Mouse (Mus musculus): ENCODE results near the gene Zyg11a.
A peak's percentile ranks its signal among the peaks of the same experiment; 100 is the strongest.
"Not testable (repeated sequence)": the region's sequence is repeated elsewhere in the genome, so short reads cannot be mapped to it uniquely, and the experiment has no call there.

Gene Zyg11a

DNA sequence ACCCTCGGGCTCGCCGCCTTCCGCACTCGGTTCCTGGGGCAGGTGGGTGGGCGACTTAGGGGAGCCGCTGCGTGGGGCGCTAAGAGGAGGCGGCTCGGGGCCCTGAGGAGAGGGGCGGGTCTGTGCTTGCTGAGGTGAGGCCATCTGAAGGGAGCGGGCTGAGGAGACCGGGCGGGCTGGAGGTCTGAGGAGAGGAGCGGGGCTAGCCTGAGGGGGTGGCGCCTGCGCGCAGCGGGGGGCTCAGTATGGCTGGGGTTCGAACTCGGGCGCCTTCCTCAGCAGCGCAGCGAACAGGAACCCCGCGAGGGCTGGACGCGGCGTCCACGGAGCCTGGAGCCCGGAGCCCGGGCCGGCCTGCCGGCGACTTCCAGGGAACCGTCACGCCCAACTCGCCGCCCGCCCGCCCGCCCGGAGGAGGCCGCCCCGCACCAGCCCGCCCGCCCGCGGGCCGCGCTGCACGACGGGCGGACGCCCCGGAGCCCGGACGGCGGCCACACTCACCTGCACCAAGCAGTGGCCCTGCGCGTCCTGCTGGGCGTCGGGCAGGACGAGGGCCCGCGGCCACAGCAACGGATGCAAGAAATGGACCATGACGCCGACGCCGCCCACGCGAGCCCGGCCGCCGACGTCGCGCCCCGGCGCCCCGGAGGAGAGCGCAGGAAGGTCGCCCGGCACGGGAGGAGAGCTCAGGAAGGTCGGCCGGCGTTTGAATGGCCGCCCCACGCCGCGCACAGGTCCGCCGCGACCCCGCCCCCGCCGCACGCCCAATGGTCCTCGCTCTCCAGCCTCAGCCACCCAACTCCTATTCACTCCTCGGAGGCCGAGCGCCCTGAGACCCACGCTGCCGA lies at the start of gene Zyg11a:
Gene Zyg11a (minus strand): TSS at position 717 of the 848 bp plus-strand sequence.
- DNase-seq (ENCODE audit: low read depth, low spot score), result no peak

DNA sequence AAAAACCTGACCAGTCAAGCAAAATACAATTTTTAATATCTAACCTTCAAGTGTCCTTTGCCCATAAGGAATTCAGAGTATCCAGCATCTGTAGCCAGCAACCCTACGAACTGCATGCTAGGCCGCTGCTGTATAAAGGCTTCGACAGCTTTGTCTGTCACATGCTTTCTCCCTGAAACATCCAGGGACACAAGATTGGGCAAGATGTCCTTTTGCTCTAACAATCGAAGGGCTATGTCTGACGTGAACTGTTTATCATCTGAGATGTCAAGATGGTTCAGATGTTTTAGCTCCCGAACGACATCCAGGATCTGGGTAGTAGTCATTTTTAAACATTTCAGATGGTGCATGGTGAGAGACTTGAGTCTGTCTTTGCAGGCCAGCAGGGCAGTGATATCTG lies 47.9 kb upstream of the Zyg11a start:
- DNase-seq (ENCODE audit: low read depth, low spot score), result no peak

DNA sequence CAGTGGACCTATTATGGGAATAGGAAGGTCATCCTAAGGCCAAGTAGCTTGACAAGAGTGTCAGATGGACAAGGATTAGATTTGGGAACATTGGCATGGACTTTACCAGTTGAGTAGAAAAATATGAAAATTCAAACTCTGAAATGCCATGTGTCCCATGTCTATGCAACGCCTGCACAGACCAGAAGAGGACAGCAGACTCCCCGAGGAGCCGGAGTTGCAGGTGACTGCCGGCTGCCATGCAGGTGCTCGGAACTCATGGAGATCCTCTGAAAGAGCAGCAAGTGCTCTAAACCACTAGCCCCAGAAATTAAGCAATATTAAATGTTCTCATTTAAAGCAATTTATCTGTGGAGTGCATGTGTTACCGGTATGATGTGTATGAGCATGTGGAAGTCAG lies 35.5 kb upstream of the Zyg11a start:
- DNase-seq (ENCODE audit: low read depth, low spot score), result peak; percentile 12

DNA sequence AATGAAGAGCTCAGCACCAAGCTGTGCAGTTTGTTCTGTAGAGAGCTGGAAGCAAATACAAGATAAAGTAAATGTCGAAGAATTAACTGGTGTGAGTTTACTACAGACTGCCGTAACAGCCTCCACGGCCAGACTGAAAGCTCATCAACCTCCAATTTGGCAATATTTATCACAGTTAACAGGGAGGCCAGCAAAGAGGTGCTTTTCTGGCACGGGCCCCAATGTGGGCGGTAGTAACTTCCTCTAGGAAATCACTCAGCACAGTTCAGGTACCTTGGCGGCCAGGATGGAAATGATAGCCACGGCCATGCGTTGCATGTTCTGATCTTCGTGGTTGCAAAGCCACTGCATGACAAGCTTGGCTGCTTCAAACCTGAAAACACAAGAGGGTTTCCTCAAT lies 32.7 kb upstream of the Zyg11a start:
- no peak for DNase-seq (ENCODE audit: low read depth, low spot score)

DNA sequence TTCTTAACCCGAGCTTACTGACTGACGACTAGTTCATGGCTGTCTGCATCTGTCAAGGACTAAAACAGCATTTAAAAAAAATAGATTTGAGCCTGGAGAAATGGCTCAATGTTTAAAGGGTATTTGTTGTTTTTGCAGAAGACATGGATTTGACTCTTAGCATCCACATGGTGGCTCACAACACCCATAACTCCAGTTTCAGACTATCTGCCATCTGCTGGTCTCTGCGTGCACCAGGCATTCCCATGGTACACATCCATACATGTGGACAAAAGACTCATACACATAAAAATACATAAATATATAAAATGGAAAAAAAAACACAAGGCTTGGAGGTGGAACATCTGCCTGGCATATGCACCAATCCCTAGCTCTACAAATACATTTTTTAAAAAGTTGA lies 31.5 kb upstream of the Zyg11a start:
- no peak for DNase-seq (ENCODE audit: low read depth, low spot score)

DNA sequence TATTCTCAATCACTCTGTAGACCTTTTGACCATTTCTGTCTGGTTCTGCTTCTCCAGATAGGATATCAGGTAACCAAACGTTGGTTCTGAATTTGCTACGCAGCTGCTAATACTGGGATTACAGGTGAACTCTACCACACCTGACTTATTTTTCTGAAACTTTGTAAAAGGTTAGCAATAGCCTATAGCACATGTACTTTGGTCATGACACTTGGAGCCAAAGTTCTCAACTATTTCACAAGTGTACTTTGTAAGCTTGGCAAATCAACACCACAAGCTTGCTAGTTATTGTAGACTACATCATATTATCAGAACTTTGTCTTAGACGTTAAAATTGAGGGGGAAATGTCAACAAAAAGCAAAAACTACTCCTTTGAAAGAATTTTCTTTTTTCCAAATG lies 15.8 kb upstream of the Zyg11a start:
- no peak for DNase-seq (ENCODE audit: low read depth, low spot score)

DNA sequence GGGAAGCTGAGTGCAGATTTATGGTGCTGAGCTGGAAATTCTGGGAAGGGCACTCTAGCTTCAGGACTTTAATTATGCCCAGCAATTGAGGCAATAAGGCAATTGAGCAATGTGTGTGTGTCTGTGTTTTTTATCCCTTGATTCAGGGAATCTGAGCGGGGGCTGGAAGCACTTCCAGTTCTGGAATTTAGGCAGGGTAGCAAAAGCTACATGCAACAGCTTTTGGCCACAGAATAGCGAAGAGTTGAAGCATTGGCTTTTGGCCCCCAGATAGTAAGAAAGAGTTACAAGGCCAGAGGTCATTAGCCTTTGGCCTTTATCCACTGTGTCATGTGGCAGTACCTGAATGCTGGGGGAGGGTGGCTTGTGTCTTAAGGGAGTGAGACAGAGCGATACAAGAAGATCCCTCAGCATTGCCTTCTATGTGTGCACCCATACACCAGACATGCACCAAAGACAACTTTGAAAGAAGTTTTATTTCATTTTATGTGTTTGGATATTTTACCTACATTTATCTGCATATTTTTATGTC lies 7.6 kb upstream of the Zyg11a start:
- DNase-seq (ENCODE audit: low read depth, low spot score), result no peak

DNA sequence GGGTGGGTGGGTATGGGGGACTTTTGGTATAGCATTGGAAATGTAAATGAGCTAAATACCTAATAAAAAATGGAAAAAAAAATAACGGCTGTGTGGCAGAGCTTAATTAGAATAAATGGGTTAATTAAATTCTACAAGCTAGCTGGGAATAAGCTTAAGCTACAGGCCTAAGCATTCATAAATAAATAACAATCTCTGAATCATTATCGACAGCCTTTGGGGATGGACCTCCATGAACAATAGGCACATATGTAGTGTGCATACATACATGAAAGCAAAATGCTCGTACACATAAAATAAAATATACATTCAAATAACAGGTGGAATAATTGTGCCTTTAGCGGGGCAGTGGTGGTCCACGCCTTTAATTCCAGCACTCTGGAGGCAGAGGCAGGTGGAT lies 4.7 kb upstream of the Zyg11a start:
- no peak for DNase-seq (ENCODE audit: low read depth, low spot score)

DNA sequence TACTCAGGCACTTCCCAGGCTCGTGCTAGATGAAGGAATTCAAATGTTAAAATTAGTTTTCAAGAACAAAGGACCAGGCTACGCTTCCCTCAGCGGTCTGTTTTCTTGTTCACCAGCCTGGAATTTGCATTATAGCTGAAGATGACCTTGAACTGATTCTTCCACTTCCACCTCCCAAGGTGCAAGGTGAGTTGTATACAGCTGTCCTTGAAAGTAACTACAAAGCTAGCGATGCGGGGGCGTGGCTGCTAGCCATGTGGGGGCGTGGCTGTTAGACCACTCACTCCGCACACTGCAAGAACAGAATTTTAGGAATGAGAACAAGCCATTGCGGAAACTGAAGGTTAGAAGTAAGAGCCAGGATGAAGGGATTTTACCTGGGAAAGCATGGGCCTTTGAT lies 1.2 kb upstream of the Zyg11a start:
- DNase-seq (ENCODE audit: low read depth, low spot score), result no peak

DNA sequence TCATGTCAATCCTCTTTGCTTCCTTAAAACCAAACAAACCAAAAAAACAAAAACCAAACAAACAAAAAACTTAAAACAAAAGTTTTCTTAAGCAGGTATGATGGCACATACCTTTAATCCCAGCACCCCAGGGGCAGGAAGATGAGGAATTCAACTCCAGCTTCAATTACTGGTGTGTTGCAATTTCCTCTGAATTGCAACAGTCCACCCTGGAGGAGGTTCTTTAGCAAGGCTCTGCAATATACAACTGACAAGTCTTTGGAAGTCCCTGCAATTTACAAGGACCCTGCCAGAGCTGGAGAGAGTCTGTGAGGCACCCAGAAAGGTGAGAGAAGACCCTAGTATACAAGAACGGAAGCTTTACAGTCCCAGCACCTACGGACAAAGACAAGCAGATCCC lies 4.8 kb downstream of the Zyg11a start:
- DNase-seq (ENCODE audit: low read depth, low spot score), result no peak

DNA sequence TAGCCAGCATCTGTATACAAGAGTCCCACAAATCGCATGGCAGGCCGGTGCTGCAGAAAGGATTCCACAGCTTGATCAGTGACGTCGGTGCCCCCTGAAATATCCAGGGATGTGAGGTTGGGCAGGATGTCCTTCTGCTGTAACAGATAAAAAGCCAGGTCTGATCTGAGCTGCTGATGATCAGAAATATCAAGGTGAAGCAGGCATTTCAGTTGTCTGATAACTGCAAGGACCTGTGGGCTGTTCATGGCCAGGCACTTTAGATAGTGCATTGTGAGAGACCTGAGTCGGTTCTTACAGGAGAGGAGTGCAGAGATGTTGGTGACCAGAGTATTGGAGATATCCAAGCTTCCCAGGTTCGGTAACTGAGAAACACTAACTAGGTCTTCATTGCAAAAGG lies 13.2 kb downstream of the Zyg11a start:
- DNase-seq (ENCODE audit: low read depth, low spot score), result no peak

DNA sequence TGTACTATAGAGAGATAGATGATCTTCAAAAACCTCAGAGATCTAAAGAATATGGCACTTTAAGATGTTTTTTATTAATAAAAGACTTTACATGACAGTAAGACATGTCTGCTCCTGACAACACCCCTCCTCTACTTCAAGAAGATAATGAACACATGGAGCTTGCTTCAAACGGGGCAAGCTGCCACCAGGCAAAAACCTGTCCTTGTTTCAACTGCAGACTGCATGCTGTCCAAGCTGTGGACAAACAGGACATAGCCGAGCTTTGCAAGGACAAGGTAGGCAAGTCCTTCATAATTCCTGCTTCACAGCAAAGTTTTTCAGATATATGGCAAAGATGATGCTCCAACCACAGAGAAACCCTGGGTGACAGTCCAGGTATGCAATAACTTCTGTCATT lies 18.6 kb downstream of the Zyg11a start:
- DNase-seq (ENCODE audit: low read depth, low spot score), result no peak

DNA sequence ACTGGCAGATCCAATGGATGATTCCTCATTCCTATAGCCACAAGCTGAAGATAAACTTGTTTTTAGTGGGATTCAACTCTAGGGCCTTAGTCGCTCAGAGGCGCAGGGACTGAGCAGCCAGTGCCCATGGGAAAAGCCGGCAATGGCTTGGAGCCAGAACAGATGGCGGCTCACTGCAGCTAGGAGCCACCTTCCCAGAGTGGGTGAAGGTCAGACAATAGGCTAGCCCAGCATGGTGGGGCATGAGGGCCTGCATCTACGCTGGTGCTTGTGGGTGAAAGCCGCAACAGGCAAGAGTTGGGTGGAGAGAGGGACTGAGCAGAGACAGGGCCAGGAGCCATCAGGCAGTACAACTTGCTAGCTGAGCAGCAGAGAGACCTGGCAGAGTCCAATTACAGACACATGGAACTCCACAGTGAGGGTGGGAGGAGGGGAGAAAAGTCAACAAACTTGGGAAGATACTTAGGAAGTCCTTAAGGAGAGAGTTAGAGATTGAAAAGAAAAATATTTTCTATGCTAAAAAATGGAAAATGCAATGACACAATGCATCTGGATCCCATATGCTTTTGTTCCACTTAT lies 21.5 kb downstream of the Zyg11a start:
- no peak for DNase-seq (ENCODE audit: low read depth, low spot score)

DNA sequence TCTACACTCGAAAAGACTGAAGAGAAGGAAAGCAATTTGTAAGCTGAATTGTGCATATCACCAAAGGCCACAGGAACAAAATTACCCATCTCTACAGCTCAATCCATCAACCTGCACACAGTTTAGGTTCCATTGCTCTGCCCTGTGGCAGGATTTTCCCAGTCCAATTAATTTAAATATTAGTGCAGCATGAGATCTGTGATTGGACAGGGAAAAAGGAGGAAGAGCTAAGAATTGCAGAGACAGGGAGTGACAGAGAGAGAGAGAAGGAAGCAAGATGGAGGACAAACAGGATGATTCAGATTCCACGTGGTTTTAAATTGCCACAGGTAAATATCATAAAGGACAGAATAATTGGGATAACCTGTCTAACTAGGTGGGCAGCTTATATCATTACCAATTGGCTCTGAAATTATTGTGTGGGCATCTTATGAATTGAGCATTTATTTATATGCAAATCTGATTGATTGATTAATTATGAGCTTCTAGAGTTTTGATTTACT lies 25.0 kb downstream of the Zyg11a start:
- DNase-seq (ENCODE audit: low read depth, low spot score), result no peak

DNA sequence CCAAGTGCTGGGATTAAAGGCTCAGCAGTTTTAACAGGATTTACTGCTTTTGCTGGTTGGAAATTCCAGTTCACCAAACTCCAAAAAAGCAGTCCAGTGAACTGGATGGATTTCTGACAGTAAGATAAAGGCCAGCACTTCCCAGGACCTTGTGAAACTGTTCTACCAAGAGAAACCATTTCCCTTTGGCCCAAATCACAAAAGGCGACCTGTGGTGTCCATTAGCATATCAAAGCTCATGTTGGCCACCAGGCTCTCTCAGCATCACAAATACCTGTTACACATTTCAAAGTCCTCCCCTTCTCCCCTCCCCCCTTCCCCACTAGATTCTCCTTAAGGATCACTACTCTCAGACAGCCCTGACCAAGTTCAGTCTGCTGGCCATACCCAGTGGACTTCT lies 35.6 kb downstream of the Zyg11a start:
- DNase-seq (ENCODE audit: low read depth, low spot score), result no peak

DNA sequence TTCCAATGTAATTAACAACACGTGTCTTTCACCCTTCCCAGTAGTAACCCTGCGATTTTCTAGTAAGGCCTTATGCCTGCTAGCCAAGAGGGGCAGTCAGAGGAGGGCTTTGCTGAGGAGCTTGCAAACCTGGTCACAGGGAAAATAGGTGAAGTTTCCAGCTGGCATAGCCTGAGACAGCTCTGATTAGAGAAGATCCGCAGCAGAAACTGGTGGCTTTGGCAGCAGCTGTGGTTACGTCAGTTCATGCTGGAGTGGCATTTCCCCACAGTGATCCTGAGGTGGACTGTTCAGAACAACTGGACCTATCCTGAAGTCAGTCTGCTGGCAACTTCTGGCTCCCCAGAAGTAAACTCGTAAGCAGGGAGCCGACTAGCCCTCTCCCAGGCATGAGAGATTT lies 49.8 kb downstream of the Zyg11a start:
- DNase-seq (ENCODE audit: low read depth, low spot score), result no peak

DNA sequence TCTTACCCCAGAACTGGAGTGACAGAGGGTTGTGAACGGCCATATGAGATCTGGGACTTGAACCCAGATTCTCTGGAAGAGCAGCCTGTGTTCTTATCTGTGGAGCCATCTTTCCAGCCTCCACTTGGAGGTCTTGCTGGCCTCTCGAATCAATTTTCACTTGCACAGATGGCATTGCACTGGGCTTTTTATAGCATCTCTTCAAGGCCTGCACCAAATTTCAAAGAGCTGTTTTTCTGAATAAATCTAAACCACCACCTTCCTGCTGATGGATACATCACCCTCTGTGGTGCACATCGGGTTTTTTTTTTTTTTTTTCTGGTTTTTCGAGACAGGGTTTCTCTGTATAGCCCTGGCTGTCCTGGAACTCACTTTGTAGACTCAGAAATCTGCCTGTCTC lies 51.0 kb downstream of the Zyg11a start:
- no peak for DNase-seq (ENCODE audit: low read depth, low spot score)

DNA sequence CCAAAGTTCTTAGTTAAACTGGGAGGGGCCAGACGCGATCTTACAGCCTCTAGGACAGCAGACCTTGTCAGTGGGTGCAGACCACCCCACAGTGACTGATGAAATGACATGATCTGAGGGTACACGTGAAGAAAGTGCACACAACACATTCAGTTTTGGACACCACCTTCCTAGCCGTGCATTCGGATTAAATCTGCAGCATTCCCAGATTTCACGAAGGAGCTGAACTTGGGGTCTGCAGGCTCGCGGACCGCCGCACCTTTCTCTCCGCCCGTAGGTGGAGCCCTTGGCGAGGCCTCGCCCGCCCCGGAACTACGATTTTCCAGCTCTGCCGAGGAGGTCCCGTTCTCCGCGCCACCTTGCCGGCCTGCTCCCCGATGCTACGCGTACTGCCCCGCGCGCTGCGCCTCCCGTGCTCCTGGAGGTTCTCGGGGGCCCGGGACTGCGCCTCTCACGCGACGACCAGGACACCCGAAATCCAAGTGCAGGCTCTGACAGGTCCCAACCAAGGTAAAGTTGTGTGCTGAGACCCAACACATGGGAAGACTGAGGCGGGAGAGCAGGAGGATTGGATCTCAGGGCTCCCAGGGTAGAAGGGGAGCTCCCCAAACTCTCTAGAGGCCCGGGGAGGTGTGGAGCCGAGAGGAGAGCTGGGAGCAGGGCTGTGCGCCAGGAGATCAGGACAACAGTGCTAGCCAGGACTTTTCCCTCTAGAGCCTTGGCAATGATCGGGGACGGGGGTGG lies 52.5 kb downstream of the Zyg11a start, which contains the start of gene Echdc2:
Gene Echdc2 (plus strand): TSS at position 286 of the 744 bp plus-strand sequence.
- DNase-seq (ENCODE audit: low read depth, low spot score), result peak; percentile 55

DNA sequence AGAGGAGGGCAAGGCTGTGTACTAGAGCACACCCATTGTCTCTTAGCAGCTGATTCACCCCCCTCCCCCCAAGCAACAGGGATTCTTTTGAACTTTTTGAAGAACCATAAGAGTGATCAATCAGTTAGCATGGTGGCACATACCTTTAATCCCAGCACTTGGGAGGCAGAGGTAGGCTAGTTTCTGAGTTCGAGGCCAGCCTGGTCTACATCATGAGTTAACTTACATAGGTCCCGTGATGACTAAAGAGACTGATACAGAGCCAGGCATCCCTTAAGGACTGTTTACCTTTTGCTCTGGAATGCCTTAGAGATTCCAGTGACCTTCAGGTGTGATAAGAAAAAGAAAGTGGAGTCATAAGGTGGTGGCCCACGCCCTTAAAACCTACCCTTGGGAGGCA lies 54.6 kb downstream of the Zyg11a start:
- DNase-seq (ENCODE audit: low read depth, low spot score), result no peak

DNA sequence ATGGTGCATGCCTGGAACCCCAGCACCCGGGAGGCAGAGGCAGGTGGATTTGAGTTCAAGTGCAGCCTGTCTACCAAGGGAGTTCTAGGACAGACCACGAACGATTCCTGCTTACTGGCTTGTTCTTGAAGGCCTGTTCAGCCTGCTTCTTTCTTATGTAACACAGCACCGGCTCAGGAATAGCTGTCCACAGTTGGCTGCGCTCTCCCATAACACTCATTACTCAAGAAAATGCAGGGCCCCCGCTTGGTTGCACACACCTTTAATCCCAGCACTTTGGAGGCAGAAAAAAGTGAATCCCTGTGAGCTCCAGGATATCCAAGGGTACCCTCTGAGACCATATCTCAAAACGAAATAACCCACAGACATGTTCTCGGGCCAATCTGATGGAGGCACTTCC lies 55.9 kb downstream of the Zyg11a start:
- no peak for DNase-seq (ENCODE audit: low read depth, low spot score)

DNA sequence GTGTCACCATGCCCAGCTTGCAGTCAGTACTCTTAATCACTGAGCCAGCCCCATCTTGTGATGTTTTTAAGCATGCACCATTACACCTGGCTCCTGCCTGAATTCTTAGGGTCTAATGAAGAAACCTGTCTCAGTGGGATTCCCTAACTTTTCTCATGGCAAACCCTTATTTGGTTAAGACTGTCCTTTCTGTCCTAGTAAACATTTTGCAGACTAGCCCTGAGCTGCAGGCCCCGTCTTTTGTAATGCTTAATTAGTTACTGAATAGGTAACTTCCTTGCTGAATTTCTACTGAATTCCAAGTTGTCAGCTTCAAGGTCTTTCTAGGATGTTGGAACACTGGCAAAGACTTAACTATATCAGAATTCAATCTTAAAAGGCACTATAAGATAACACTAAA lies 62.7 kb downstream of the Zyg11a start:
- DNase-seq (ENCODE audit: low read depth, low spot score), result not testable (repeated sequence)

DNA sequence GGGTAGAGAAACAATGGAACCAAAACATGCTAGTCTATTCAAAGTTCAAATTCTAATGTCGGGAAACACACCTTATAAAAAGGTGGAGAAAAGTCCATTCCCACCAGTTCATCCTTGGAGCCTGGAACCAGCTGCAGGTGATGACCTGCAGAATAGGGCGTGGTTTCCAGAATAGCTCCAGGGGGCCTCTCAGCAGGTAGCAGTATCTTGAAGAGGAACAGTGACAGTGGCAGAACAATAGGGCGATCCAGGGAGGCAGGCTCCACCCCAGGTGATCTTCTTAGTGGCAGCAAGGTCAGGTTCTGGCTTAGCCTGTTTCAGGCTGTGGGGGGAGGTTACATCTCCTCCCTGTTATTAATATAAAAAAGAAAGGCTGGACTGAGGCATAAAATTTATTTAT lies 72.3 kb downstream of the Zyg11a start:
- DNase-seq (ENCODE audit: low read depth, low spot score), result not testable (repeated sequence)
